Mouse (Mus musculus) liver, postnatal 0 days (tissue): ENCODE data around the gene Mpl.

Experiments
- CTCF ChIP-seq: sonication (generic); IDR thresholded peaks from 2 replicates; pipeline ENCODE4 v1.5.1; 2016; ENCODE audit warnings: antibody characterized with exemption, low read depth
- EP300 ChIP-seq: IDR thresholded peaks from 2 replicates; pipeline ENCODE4 v1.6.1; 2016; ENCODE audit warnings: antibody characterized with exemption, low read depth, mild to moderate bottlenecking

- no peak for TF ChIP-seq CTCF
- TF ChIP-seq EP300: no peak
Measured at GRCm38 (mm10) chr4:118425374-118425773, 31.9 kb downstream of the Mpl start.
